Mouse (Mus musculus) hindlimb bud, embryonic 11.5 days (tissue): Measurements from ENCODE around the gene Gpc6.

Experiments
- DNase-seq: peaks from one replicate; pipeline ENCODE4 v3.0.0-alpha.2; 2012; ENCODE audit warnings: low read depth, low spot score; ENCODE audit errors: extremely low spot score

The Gpc6 gene

GRCm38 (mm10) chr14:117679926-117680325 lies 754.8 kb downstream of the Gpc6 start:
- no peak for DNase-seq

DNA sequence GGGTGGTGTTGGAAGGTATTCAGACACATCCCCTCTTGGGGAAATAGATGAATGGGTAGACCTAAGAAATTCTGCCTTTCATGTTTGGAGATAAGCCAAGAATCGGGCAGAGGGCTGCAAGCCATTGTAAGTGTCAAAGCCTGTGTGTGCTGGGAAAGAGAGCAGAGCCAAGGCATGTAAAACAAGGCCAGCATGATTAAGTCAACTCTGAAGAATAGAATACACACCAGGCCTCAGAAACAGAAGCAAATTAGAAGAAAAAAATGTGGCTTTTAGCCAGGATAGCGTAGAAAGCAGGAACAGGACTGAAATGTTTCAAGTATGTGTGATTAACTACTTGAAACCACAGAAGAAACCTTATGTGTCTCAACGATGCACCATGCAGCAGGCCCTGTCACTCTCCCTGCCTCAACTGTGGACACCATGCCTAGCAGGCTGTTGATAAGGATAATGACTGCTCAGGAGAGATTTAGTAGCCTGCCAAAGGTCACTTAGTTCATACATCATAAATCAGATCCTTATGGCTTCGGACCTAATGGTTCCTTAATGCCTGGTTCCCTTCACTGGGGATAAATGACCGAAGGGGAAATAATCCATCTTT lies 756.3 kb downstream of the Gpc6 start:
- peak; percentile 54 for DNase-seq

DNA sequence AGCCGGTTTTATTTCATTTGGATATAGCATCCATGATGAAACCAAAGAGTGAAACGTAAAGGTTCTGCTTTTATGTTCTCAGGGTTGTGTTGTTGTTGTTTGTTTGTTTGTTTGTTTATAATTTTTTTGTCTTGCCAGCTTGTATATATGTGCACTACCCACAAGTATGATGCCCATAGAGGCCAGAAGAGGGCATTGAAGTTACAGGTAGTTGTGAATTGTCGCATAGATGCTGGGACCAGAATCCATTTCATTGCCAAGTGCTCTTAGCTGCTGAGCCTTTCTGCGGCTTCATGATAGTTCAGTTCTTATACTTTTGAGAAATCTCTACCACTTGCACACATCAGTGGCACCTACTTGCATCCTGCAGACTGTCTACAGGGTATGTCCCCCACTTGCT lies 758.0 kb downstream of the Gpc6 start:
- no peak for DNase-seq

DNA sequence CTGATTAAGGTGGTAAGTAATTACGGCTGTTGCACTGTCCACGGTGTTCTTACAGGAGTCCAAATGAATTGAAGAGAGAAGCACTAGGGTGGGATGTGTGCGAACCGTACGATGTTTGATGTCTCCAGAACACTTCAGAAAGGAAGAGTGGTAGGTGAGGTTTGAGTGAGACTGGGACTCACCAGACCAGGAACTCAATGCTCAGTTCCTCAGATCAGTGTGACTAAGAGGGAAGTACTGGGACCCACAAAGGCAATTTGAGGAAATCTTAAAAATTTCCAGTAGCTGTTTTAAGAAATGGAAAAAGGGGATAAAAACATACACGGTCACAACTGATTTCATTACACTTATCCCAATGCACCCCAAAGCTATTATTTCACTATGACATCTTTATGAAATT lies 764.7 kb downstream of the Gpc6 start:
- no peak for DNase-seq

GRCm38 (mm10) chr14:117695565-117695964 lies 770.5 kb downstream of the Gpc6 start:
- no peak for DNase-seq

GRCm38 (mm10) chr14:117700670-117701280 lies 775.7 kb downstream of the Gpc6 start:
- no peak for DNase-seq

DNA sequence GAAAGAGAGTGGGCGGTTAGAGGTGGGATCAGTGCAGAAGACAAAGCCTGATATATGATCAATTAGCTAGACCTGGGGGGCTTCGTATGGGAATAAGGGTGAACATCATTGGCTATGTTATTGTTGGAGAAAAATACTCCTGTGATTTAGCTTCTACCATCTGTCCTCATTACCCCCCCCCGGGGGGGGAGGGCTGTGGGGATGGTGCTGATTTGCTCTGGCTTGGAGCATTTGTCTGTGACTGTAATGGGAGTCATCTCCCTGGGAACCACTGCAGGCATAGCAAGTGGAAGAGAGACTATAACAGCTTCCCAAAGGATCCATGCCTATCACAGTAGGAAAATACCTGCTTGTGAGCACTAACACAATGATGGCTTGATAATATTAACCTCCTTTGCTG lies 783.7 kb downstream of the Gpc6 start:
- DNase-seq, result no peak

- no peak for DNase-seq
Observed at GRCm38 (mm10) chr14:117710463-117710911, 785.4 kb downstream of the Gpc6 start.

DNA sequence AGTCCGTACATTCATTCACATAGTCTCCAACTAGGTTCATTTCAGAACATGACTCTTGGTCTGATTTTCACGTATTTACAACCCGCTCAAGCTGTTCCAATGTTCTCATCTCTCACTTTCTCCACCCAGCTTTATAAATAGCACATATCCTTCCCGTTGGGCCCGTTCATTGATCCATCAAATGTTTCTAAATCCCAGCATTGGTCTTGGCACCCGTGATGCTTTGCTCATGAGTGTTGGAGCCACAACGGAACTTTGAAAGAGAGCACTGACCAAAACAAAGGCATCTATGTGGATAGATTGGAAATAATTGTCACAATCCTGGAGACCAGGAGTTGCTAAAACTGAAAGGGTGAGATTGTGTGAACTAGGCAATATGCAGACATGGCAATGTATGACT lies 787.2 kb downstream of the Gpc6 start:
- no peak for DNase-seq

GRCm38 (mm10) chr14:117714165-117714564 lies 789.0 kb downstream of the Gpc6 start:
- no peak for DNase-seq

- no peak for DNase-seq
Observed at GRCm38 (mm10) chr14:117716305-117716704, 791.2 kb downstream of the Gpc6 start.

GRCm38 (mm10) chr14:117728741-117729140 lies 803.6 kb downstream of the Gpc6 start:
- DNase-seq, result no peak

GRCm38 (mm10) chr14:117755231-117755630 lies 830.1 kb downstream of the Gpc6 start:
- no peak for DNase-seq

GRCm38 (mm10) chr14:117756505-117756904 lies 831.4 kb downstream of the Gpc6 start:
- no peak for DNase-seq

DNA sequence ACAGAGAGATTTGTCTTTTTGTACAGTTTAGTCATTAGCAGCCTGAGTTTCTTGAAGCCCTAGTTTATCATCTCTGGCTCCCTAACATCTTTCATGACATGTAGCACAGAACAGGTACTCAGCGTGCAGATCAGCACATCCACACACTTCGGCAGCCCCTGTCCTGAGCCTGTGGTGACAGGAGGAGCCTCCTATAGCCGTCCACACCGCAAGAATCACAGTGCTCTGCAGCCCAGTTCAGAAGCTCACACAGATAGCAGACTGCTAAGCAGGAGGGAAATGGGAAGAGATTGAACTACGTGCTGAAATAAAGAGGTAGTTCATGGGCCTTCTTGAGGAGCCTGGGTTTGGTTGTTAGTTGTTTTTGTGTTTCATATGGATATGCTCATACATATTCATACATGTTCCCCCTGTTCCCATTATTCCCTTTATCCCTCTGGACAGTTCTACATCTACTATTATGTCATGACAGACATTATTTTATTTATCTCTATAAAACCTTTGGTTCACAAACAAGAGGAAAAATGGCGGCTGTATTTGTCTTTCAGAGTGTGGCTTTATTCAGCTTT lies 832.8 kb downstream of the Gpc6 start:
- DNase-seq, result no peak

GRCm38 (mm10) chr14:117760830-117761517 lies 835.9 kb downstream of the Gpc6 start:
- DNase-seq, result no peak

- no peak for DNase-seq
Observed at GRCm38 (mm10) chr14:117762934-117763333, 837.8 kb downstream of the Gpc6 start.

DNA sequence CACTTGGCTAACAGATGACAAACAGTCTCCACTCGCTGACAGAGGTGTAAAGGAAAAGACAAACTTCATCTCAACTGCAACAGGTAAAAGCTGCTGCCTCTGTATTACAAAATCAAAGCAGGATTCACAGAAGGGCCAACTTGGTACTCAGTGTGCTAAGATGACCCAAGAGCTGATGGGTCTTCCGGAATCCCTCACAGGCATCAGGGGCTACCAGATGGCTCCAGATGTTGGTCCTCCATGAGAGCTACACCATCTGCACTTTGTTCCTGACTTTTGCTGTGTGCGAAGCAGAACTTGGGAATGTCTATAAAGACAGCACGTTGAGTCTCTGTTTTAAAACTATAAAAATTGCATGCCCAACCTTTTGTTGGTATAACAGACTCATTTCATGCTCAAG lies 842.7 kb downstream of the Gpc6 start:
- DNase-seq, result no peak

DNA sequence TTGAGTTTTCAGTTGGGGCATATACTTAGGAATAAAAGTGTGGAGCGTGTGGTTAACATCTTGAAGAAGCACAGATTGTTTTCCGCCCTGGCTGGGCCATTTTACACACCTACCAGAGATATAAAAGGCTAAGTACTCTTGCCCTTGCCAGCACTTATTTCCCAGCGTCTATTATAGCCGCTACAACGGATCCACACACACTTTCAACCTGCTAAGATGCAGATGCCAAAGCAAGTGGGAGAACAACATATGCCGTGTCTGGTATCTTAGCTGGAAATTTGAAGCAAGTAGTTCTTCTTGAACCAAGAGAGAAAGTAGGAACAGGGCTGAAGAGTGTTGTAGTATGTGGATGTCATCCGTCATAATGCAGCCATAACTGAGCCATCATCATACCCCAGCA lies 843.6 kb downstream of the Gpc6 start:
- no peak for DNase-seq

GRCm38 (mm10) chr14:117773373-117773772 lies 848.3 kb downstream of the Gpc6 start:
- DNase-seq, result no peak

DNA sequence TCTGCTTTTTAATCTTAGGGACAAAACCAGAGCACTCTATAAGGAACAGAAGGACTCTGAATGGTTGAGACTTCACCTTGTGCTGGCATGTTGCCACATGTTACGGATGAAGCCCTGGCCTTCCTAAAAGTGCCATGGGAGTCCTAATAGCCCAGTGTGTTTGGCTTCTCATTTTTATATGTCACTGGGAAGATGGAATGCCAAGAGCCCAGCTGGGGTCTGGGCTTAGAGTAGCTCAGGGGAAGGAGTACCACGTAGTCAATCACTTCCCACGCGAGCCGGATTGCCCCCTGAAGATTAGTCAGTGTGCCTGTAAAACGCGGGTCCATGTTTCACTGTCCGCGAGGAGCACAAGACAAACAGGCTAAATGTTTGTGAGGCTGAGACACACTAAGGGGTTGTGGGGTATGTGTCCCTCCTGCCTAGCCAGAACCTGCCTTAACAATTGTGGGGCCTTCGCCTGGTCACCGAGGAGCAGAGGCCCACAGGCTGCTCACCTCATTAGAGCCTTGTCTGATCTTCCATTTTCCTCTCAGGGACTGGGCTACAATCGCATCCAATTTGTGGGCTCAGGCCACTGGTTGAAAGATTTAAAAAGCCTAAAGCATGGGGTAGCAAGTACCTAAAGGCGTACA lies 852.9 kb downstream of the Gpc6 start:
- DNase-seq, result no peak
